Mouse (Mus musculus) lung, embryonic 15.5 days (tissue): Measurements from ENCODE around the gene Fnbp1l. TPM values are rescaled to one million over a fixed set of nuclear protein-coding genes. Genes with fewer than 3 reads are reported as not detected.

Experiments
- ATAC-seq: fragments of 200-750 bp; cut with Nextera tagmentation; 2 replicates; pipeline ENCODE4 v1.8.0; 2017; ENCODE audit warnings: moderate number of reproducible peaks, borderline replicate concordance; ENCODE audit not compliant: low FRiP score, low TSS enrichment; ENCODE audit errors: extremely low read depth
- H3K27ac ChIP-seq: fragments of 300-500 bp; sonication (generic); 2 replicates; pipeline ENCODE4 v1.5.1; 2015; ENCODE audit warnings: moderate library complexity, mild to moderate bottlenecking, inconsistent platforms
- H3K27me3 ChIP-seq: fragments of 300-500 bp; sonication (generic); 2 replicates; pipeline ENCODE4 v1.6.1; 2015; ENCODE audit warnings: inconsistent platforms
- H3K36me3 ChIP-seq: fragments of 300-500 bp; sonication (generic); 2 replicates; pipeline ENCODE4 v1.6.1; 2015; ENCODE audit warnings: inconsistent platforms
- H3K4me1 ChIP-seq: fragments of 300-500 bp; sonication (generic); 2 replicates; pipeline ENCODE4 v1.6.1; 2015; ENCODE audit warnings: inconsistent platforms
- H3K4me2 ChIP-seq: fragments of 300-500 bp; sonication (generic); 2 replicates; pipeline ENCODE4 v1.6.1; 2015; ENCODE audit warnings: inconsistent platforms, mild to moderate bottlenecking, moderate library complexity
- H3K4me3 ChIP-seq: fragments of 300-500 bp; sonication (generic); 2 replicates; pipeline ENCODE4 v1.5.1; 2015; ENCODE audit warnings: mild to moderate bottlenecking, inconsistent platforms
- H3K9ac ChIP-seq: fragments of 300-500 bp; sonication (generic); 2 replicates; pipeline ENCODE4 v1.6.1; 2015; ENCODE audit warnings: inconsistent platforms
- H3K9me3 ChIP-seq: fragments of 300-500 bp; sonication (generic); 2 replicates; pipeline ENCODE4 v1.6.1; 2016; ENCODE audit warnings: inconsistent platforms
- WGBS: fragments of 180-500 bp; shearing (Covaris S2); methylation state at CpG from one replicate; pipeline ENCODE4 v1.1.7; 2015; 5-methylcytosine and 5-hydroxymethylcytosine counted together
- polyA plus RNA-seq: library from polyadenylated mRNA; unstranded; fragments of >200 nt; fragmentation: Nextera tagmentation; extraction: Ambion mirVana; gene quantifications from 2 replicates; pipeline ENCODE4 v1.2.1, GENCODE M21; 2015

Gene Fnbp1l
- polyA plus RNA-seq, 1 experiment from 2014 or later, result 52.8 TPM

GRCm38 (mm10) chr3:122547469-122547868 is 72.0 kb downstream of the Fnbp1l start:
- ATAC-seq, result no peak
- H3K4me3 ChIP-seq, result no peak overlapping the region
- peaks cover 26% of the 10 kb centered on the region for H3K36me3 ChIP-seq
- WGBS, result 70% methylated on average over 4 of the region's 4 CpGs
- H3K9ac ChIP-seq, result no peak overlapping the region
- H3K27ac ChIP-seq, result no peak overlapping the region
- no peaks in the 10 kb centered on the region for H3K27me3 ChIP-seq
- H3K4me1 ChIP-seq, result no peaks in the 10 kb centered on the region
- no peak overlapping the region for H3K4me2 ChIP-seq
- H3K9me3 ChIP-seq, result no peaks in the 10 kb centered on the region

GRCm38 (mm10) chr3:122545346-122545745 is 74.2 kb downstream of the Fnbp1l start:
- Histone ChIP-seq H3K27ac (no peak overlapping the region), H3K4me3 (no peak overlapping the region), H3K9me3 (no peaks in the 10 kb centered on the region), H3K9ac (no peak overlapping the region), H3K4me2 (no peak overlapping the region), H3K4me1 (no peaks in the 10 kb centered on the region), H3K36me3 (peaks cover 47% of the 10 kb centered on the region), H3K27me3 (no peaks in the 10 kb centered on the region)
- 66% methylated on average over 2 of the region's 2 CpGs for WGBS
- ATAC-seq, result no peak

- Histone ChIP-seq H3K27me3 (no peaks in the 10 kb centered on the region), H3K4me2 (no peak overlapping the region), H3K9ac (no peak overlapping the region), H3K27ac (no peak overlapping the region), H3K9me3 (no peaks in the 10 kb centered on the region), H3K36me3 (peaks cover 69% of the 10 kb centered on the region), H3K4me1 (no peaks in the 10 kb centered on the region), H3K4me3 (no peak overlapping the region)
- WGBS, result 75% methylated on average over 4 of the region's 4 CpGs
- ATAC-seq, result no peak
These were observed 78.6 kb downstream of the Fnbp1l start for GRCm38 (mm10) chr3:122540918-122541317.

GRCm38 (mm10) chr3:122539961-122540690 is 79.4 kb downstream of the Fnbp1l start:
- peaks cover 64% of the 10 kb centered on the region for H3K36me3 ChIP-seq
- 73% methylated on average over 17 of the region's 17 CpGs for WGBS
- no peak for ATAC-seq

GRCm38 (mm10) chr3:122538851-122539250 is 80.7 kb downstream of the Fnbp1l start:
- H3K27me3 ChIP-seq, result no peaks in the 10 kb centered on the region
- no peaks in the 10 kb centered on the region for H3K9me3 ChIP-seq
- H3K4me2 ChIP-seq, result no peak overlapping the region
- H3K4me3 ChIP-seq, result no peak overlapping the region
- peaks cover 53% of the 10 kb centered on the region for H3K36me3 ChIP-seq
- 80% methylated on average over 2 of the region's 2 CpGs for WGBS
- no peaks in the 10 kb centered on the region for H3K4me1 ChIP-seq
- H3K27ac ChIP-seq, result no peak overlapping the region
- H3K9ac ChIP-seq, result no peak overlapping the region
- ATAC-seq, result no peak

More at GRCm38 (mm10) chr3:122539961-122540690, 79.4 kb downstream of the Fnbp1l start:
- Histone ChIP-seq H3K4me3 (no peak overlapping the region), H3K9me3 (no peaks in the 10 kb centered on the region), H3K27me3 (no peaks in the 10 kb centered on the region), H3K4me2 (no peak overlapping the region), H3K9ac (no peak overlapping the region), H3K4me1 (no peaks in the 10 kb centered on the region), H3K27ac (no peak overlapping the region)

- no peaks in the 10 kb centered on the region for H3K27me3 ChIP-seq
- no peak overlapping the region for H3K9ac ChIP-seq
- no peak overlapping the region for H3K4me3 ChIP-seq
- no peak overlapping the region for H3K4me2 ChIP-seq
- peaks cover 40% of the 10 kb centered on the region for H3K36me3 ChIP-seq
- no peaks in the 10 kb centered on the region for H3K9me3 ChIP-seq
- no peak overlapping the region for H3K27ac ChIP-seq
- H3K4me1 ChIP-seq, result no peaks in the 10 kb centered on the region
- 82% methylated on average over 8 of the region's 8 CpGs for WGBS
- no peak for ATAC-seq
These were observed 83.4 kb downstream of the Fnbp1l start for GRCm38 (mm10) chr3:122535938-122536703.

- WGBS, result 75% methylated on average over 3 of the region's 3 CpGs
- Histone ChIP-seq H3K27me3 (no peaks in the 10 kb centered on the region), H3K36me3 (peaks cover 11% of the 10 kb centered on the region; the same call in 1 of the 2 replicates), H3K4me1 (no peaks in the 10 kb centered on the region), H3K9ac (no peak overlapping the region), H3K27ac (no peak overlapping the region), H3K9me3 (no peaks in the 10 kb centered on the region), H3K4me3 (no peak overlapping the region), H3K4me2 (no peak overlapping the region)
- ATAC-seq, result no peak
These were observed 91.0 kb downstream of the Fnbp1l start for GRCm38 (mm10) chr3:122528477-122528876.

GRCm38 (mm10) chr3:122521294-122521693 is 98.2 kb downstream of the Fnbp1l start:
- no peak overlapping the region for H3K4me2 ChIP-seq
- 0 out of 2 replicates have a peak, but pooled peaks cover 3% of the 10 kb centered on the region for H3K4me1 ChIP-seq
- 41% methylated on average over 1 of the region's 1 CpGs for WGBS
- no peaks in the 10 kb centered on the region for H3K9me3 ChIP-seq
- H3K9ac ChIP-seq, result no peak overlapping the region
- no peak for ATAC-seq
- 0 out of 2 replicates have a peak, but pooled peaks cover under 1% of the 10 kb centered on the region for H3K36me3 ChIP-seq
- H3K27ac ChIP-seq, result no peak overlapping the region
- no peaks in the 10 kb centered on the region for H3K27me3 ChIP-seq
- H3K4me3 ChIP-seq, result no peak overlapping the region

- Histone ChIP-seq H3K27ac (no peak overlapping the region), H3K9me3 (no peaks in the 10 kb centered on the region), H3K9ac (no peak overlapping the region), H3K4me3 (no peak overlapping the region), H3K4me2 (no peak overlapping the region), H3K4me1 (peaks cover 3% of the 10 kb centered on the region; the same call in 1 of the 2 replicates), H3K27me3 (no peaks in the 10 kb centered on the region), H3K36me3 (no peaks in the 10 kb centered on the region)
- WGBS, result 84% methylated on average over 4 of the region's 4 CpGs
- no peak for ATAC-seq
These were observed 98.6 kb downstream of the Fnbp1l start for GRCm38 (mm10) chr3:122520875-122521274.

GRCm38 (mm10) chr3:122520365-122520764 is 99.2 kb downstream of the Fnbp1l start:
- 79% methylated on average over 3 of the region's 3 CpGs for WGBS
- no peak overlapping the region for H3K27ac ChIP-seq
- no peak overlapping the region for H3K9ac ChIP-seq
- H3K4me2 ChIP-seq, result no peak overlapping the region
- no peaks in the 10 kb centered on the region for H3K36me3 ChIP-seq
- peaks cover 8% of the 10 kb centered on the region for H3K4me1 ChIP-seq
- ATAC-seq, result no peak
- no peaks in the 10 kb centered on the region for H3K9me3 ChIP-seq
- no peak overlapping the region for H3K4me3 ChIP-seq
- no peaks in the 10 kb centered on the region for H3K27me3 ChIP-seq

GRCm38 (mm10) chr3:122519082-122519481 is 100.4 kb downstream of the Fnbp1l start:
- no peaks in the 10 kb centered on the region for H3K27me3 ChIP-seq
- ATAC-seq, result no peak
- H3K27ac ChIP-seq, result no peak overlapping the region
- H3K9me3 ChIP-seq, result no peaks in the 10 kb centered on the region
- H3K9ac ChIP-seq, result no peak overlapping the region
- 46% methylated on average over 13 of the region's 13 CpGs for WGBS
- H3K36me3 ChIP-seq, result no peaks in the 10 kb centered on the region
- no peak overlapping the region for H3K4me2 ChIP-seq
- peaks cover 10% of the 10 kb centered on the region for H3K4me1 ChIP-seq
- H3K4me3 ChIP-seq, result no peak overlapping the region

- Histone ChIP-seq H3K9me3 (no peaks in the 10 kb centered on the region), H3K4me2 (no peak overlapping the region), H3K4me3 (no peak overlapping the region), H3K27ac (no peak overlapping the region), H3K27me3 (no peaks in the 10 kb centered on the region), H3K36me3 (no peaks in the 10 kb centered on the region), H3K4me1 (peaks cover 10% of the 10 kb centered on the region), H3K9ac (no peak overlapping the region)
- 52% methylated on average over 9 of the region's 9 CpGs for WGBS
- ATAC-seq, result 0 out of 2 replicates have a peak, but pooled peaks have one; percentile 8
These were observed 101.2 kb downstream of the Fnbp1l start for GRCm38 (mm10) chr3:122518231-122518736.
